Mouse (Mus musculus) ES-Bruce4 (cell line): ENCODE measurements around the gene Larp1.

Source experiments
- CTCF ChIP-seq: IDR thresholded peaks from one replicate; pipeline ENCODE4 v1.8.1; 2011; ENCODE audit warnings: low read depth, low read length
- EP300 ChIP-seq: IDR thresholded peaks from 2 replicates; pipeline ENCODE4 v1.6.1; 2011; ENCODE audit warnings: low read depth, low read length; ENCODE audit not compliant: insufficient read depth

DNA sequence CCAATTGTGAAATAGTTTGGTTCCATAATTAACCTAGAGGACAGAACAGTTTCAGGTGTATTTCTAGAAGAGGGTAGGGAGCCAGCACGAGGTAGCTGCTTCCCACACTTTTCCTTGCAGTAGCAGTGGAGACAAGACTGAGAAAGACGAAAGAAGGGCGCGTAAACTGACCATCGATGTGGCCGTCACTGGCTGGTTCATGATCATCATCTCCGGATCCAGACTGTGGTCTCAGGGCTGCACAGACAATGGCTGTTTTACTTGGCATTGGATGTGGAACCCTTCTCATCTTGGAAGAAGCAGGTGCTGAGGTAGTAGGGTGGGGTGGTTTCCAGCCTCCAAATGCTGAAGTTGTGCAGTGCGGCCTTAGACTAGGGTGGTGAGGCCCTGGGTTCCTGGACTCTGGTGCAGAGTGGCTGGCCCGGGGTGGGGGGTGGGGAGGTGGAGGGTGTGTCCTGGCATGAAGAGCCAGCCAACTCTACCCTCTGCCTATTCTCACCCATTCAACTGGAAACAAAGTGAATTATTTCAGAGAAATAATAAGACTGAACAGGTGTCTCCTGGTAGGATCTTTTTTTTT is 45.5 kb upstream of the Larp1 start:
- TF ChIP-seq CTCF = no peak
- TF ChIP-seq EP300 = no peak
